Mouse (Mus musculus) CH12.LX (cell line): ENCODE data around the gene Smarca4. TPM values are rescaled to one million over a fixed set of nuclear protein-coding genes. Genes with fewer than 3 reads are reported as not detected.

ENCODE experiments used
- DNase-seq: peaks from one replicate; pipeline ENCODE4 v3.0.0-alpha.2; 2013; ENCODE audit errors: extremely low read depth
- H3K27ac ChIP-seq: 2 replicates; pipeline ENCODE4 v1.5.1; 2012; ENCODE audit warnings: low read depth, mild to moderate bottlenecking, control low read depth, moderate library complexity; ENCODE audit not compliant: insufficient read depth
- H3K27me3 ChIP-seq: replicated peaks from 2 replicates; pipeline ENCODE3; 2012; ENCODE audit warnings: inconsistent platforms
- H3K36me3 ChIP-seq, 2 experiments: replicated peaks in 1 of 2; 2 replicates each; pipeline versions ENCODE3 to v1.6.1; 2012; ENCODE audit warnings: inconsistent platforms in 1 of 2, low read length in 1 of 2, mild to moderate bottlenecking in 1 of 2, mixed read lengths in 1 of 2, moderate library complexity in 1 of 2; ENCODE audit not compliant: control insufficient read depth in 1 of 2, insufficient read depth in 1 of 2
- H3K4me1 ChIP-seq, 2 experiments: 2 replicates each; pipeline ENCODE4 v1.6.1; 2012; ENCODE audit warnings: inconsistent platforms in 1 of 2, moderate library complexity in 1 of 2; ENCODE audit not compliant: insufficient read depth in 2 of 2, control insufficient read depth in 1 of 2
- H3K4me2 ChIP-seq: 2 replicates; pipeline ENCODE4 v1.6.1; 2012; ENCODE audit warnings: low read depth, mild to moderate bottlenecking, control low read depth; ENCODE audit not compliant: poor library complexity, insufficient read depth, severe bottlenecking
- H3K4me3 ChIP-seq, 3 experiments: fragments of 150-350 bp in 1 of 3; sonication (generic) in 1 of 3; replicated peaks in 1 of 3; 2 replicates each; pipeline versions ENCODE3 to v1.5.1; 2011 to 2012; ENCODE audit warnings: low read depth in 2 of 3, low read length in 2 of 3, mild to moderate bottlenecking in 2 of 3, moderate library complexity in 2 of 3, control low read depth in 1 of 3, improper control_type of control experiment in 1 of 3, inconsistent platforms in 1 of 3, mixed read lengths in 1 of 3; ENCODE audit not compliant: poor library complexity in 1 of 3
- H3K79me2 ChIP-seq: replicated peaks from 2 replicates; pipeline ENCODE4 v1.6.1; 2012; ENCODE audit warnings: mild to moderate bottlenecking, moderate library complexity; ENCODE audit not compliant: control insufficient read depth, poor library complexity, insufficient read depth, severe bottlenecking; ENCODE audit errors: extremely low read depth
- H3K9ac ChIP-seq: 2 replicates; pipeline ENCODE4 v1.6.1; 2012; ENCODE audit warnings: low read depth, mild to moderate bottlenecking, control low read depth, moderate library complexity; ENCODE audit not compliant: insufficient read depth
- H3K9me3 ChIP-seq: replicated peaks from 2 replicates; pipeline ENCODE3; 2012; ENCODE audit warnings: low read length, inconsistent platforms, mixed read lengths
- BHLHE40 ChIP-seq: IDR thresholded peaks from 2 replicates; pipeline ENCODE4 v1.6.1; 2011; ENCODE audit warnings: mild to moderate bottlenecking, low read depth, low read length, improper control_type of control experiment
- CHD2 ChIP-seq: IDR thresholded peaks from 2 replicates; pipeline ENCODE4 v1.6.1; 2011; ENCODE audit warnings: low read length, improper control_type of control experiment
- CTCF ChIP-seq, 2 experiments: IDR thresholded peaks in 1 of 2; conservative IDR thresholded peaks in 1 of 2; 2 replicates each; pipeline ENCODE4 v1.5.1; 2011 to 2012; ENCODE audit warnings: low read depth in 2 of 2, low read length in 2 of 2, improper control_type of control experiment in 1 of 2, inconsistent platforms in 1 of 2, mild to moderate bottlenecking in 1 of 2, moderate library complexity in 1 of 2
- ELF1 ChIP-seq: IDR thresholded peaks from 2 replicates; pipeline ENCODE4 v1.6.1; 2014; ENCODE audit warnings: low read depth, mild to moderate bottlenecking, inconsistent platforms, low read length, improper control_type of control experiment
- EP300 ChIP-seq: IDR thresholded peaks from 2 replicates; pipeline ENCODE4 v1.6.1; 2011; ENCODE audit warnings: low read length, improper control_type of control experiment
- HCFC1 ChIP-seq: IDR thresholded peaks from 2 replicates; pipeline ENCODE4 v1.6.1; 2012; ENCODE audit warnings: low read depth, mild to moderate bottlenecking, inconsistent platforms, low read length, improper control_type of control experiment
- IRF4 ChIP-seq: IDR thresholded peaks from 2 replicates; pipeline ENCODE4 v1.6.1; 2014; ENCODE audit warnings: low read depth, mild to moderate bottlenecking, inconsistent platforms, low read length, improper control_type of control experiment
- JUND ChIP-seq: conservative IDR thresholded peaks from 2 replicates; pipeline ENCODE4 v1.6.1; 2011; ENCODE audit warnings: low read depth, low read length, improper control_type of control experiment
- MAX ChIP-seq: IDR thresholded peaks from 2 replicates; pipeline ENCODE4 v1.6.1; 2011; ENCODE audit warnings: low read length, improper control_type of control experiment
- MAZ ChIP-seq: IDR thresholded peaks from 2 replicates; pipeline ENCODE4 v1.6.1; 2012; ENCODE audit warnings: low read depth, mild to moderate bottlenecking, inconsistent platforms, low read length, improper control_type of control experiment, moderate library complexity
- MXI1 ChIP-seq: IDR thresholded peaks from 2 replicates; pipeline ENCODE4 v1.6.1; 2011; ENCODE audit warnings: mild to moderate bottlenecking, low read depth, low read length, improper control_type of control experiment
- MYC ChIP-seq: IDR thresholded peaks from 2 replicates; pipeline ENCODE4 v1.6.1; 2011; ENCODE audit warnings: low read depth, mild to moderate bottlenecking, improper control_type of control experiment, low read length
- NELFE ChIP-seq: IDR thresholded peaks from 2 replicates; pipeline ENCODE4 v1.6.1; 2011; ENCODE audit warnings: low read depth, low read length, improper control_type of control experiment
- NRF1 ChIP-seq: IDR thresholded peaks from 2 replicates; pipeline ENCODE4 v1.6.1; 2014; ENCODE audit warnings: low read depth, mild to moderate bottlenecking, inconsistent platforms, low read length, improper control_type of control experiment, moderate library complexity
- POLR2A ChIP-seq: IDR thresholded peaks from 2 replicates; pipeline ENCODE4 v1.6.1; 2011; ENCODE audit warnings: low read depth, mild to moderate bottlenecking, improper control_type of control experiment, low read length
- POLR2AphosphoS2 ChIP-seq: IDR thresholded peaks from 2 replicates; pipeline ENCODE4 v1.6.1; 2011; ENCODE audit warnings: low read depth, low read length, improper control_type of control experiment
- SIN3A ChIP-seq: IDR thresholded peaks from 2 replicates; pipeline ENCODE4 v1.6.1; 2012; ENCODE audit warnings: low read length, improper control_type of control experiment, inconsistent platforms
- TBP ChIP-seq: conservative IDR thresholded peaks from 2 replicates; pipeline ENCODE4 v1.6.1; 2011; ENCODE audit warnings: low read depth, low read length, improper control_type of control experiment
- TCF12 ChIP-seq: IDR thresholded peaks from 2 replicates; pipeline ENCODE4 v1.6.1; 2014; ENCODE audit warnings: low read depth, mild to moderate bottlenecking, inconsistent platforms, low read length, improper control_type of control experiment
- UBTF ChIP-seq: IDR thresholded peaks from 2 replicates; pipeline ENCODE4 v1.6.1; 2012; ENCODE audit warnings: low read depth, mild to moderate bottlenecking, inconsistent platforms, low read length, improper control_type of control experiment, moderate library complexity
- ZKSCAN1 ChIP-seq: IDR thresholded peaks from 2 replicates; pipeline ENCODE4 v1.6.1; 2012; ENCODE audit warnings: low read depth, inconsistent platforms, low read length, improper control_type of control experiment, borderline replicate concordance
- ZMIZ1 ChIP-seq: IDR thresholded peaks from 2 replicates; pipeline ENCODE4 v1.6.1; 2012; ENCODE audit warnings: low read depth, mild to moderate bottlenecking, inconsistent platforms, low read length, improper control_type of control experiment
- dilution Hi-C: fragments of 300-500 bp; cut with MboI; formaldehyde crosslinking; loops from 2 replicates; pipeline ENCODE4 v1.14.3; 2020; ENCODE audit warnings: low sequenced_read_pairs; ENCODE audit not compliant: extremely low pct_unique_long_range_greater_than_20kb, extremely low pct_ligation_motif_present
- in situ Hi-C: fragments of 300-500 bp; cut with MboI; formaldehyde crosslinking; loops from 3 replicates; pipeline ENCODE4 v1.14.3; 2019; ENCODE audit warnings: low sequenced_read_pairs, low pct_ligation_motif_present, low pct_unique_long_range_greater_than_20kb, mixed read lengths
- polyA plus RNA-seq: library from polyadenylated mRNA; unstranded; fragments of >175 nt; gene quantifications from 2 replicates; pipeline ENCODE4 v1.2.1, GENCODE M21; 2012; ENCODE audit warnings: low read depth; ENCODE audit not compliant: insufficient read length
- total RNA-seq, 2 experiments: library from RNA; depleted of rRNA; stranded (reverse); fragments of 300-350 nt in 1 of 2; fragments of >200 nt in 1 of 2; gene quantifications; 2 replicates each; pipeline ENCODE4 v1.2.3; 2012 to 2014

Smarca4 gene
- 74.3 and 78.9 TPM in 2 replicates for total RNA-seq (2012; rRNA removed)
- total RNA-seq (2014; rRNA removed): 30.7 and 33.8 TPM in 2 replicates
- polyA plus RNA-seq: 76.1 and 86.2 TPM in 2 replicates

- Histone ChIP-seq H3K9ac (peak within 1 kb of the TSS; percentile 80), H3K4me1 (peaks cover 4 to 27% of the 10 kb centered on the region in 2 experiments)
- in situ Hi-C loops: no loop called here
- peak; percentile 22 for TF ChIP-seq MXI1
- TF ChIP-seq SIN3A: no peak
- peak; percentile 88 for TF ChIP-seq TBP
- TF ChIP-seq NELFE: peak; percentile 63
- TF ChIP-seq MAZ: peak; percentile 76; the same call in 1 of the 2 replicates
- peak; percentile 64 for TF ChIP-seq IRF4
- peak; percentile 66 for TF ChIP-seq MYC
- TF ChIP-seq POLR2A: peak; percentile 81
- peak; percentile 62 for TF ChIP-seq HCFC1
- no peak for TF ChIP-seq ZMIZ1
- TF ChIP-seq NRF1: peak; percentile 93
- TF ChIP-seq ELF1: peak; percentile 81
- peak; percentile 67 for TF ChIP-seq TCF12
- TF ChIP-seq CHD2: peak; percentile 89
- TF ChIP-seq EP300: no peak
- TF ChIP-seq CTCF (conservative IDR thresholded peaks at IDR 0.05 in 1 of 2, IDR thresholded peaks at IDR 0.05 in 1 of 2; ENCODE audit: low read depth in 2 of 2, low read length in 2 of 2): no peak
- TF ChIP-seq BHLHE40: peak; percentile 54; the same call in 1 of the 2 replicates
- no peak for TF ChIP-seq POLR2AphosphoS2
- TF ChIP-seq MAX: no peak; the same call in 1 of the 2 replicates
- TF ChIP-seq JUND: no peak
- TF ChIP-seq UBTF: 0 out of 2 replicates have a peak, but pooled peaks have one; percentile 35
- TF ChIP-seq, all 38 proteins: peak for 14
- peak; percentile 98 for DNase-seq
- Histone ChIP-seq H3K27me3 (no peaks in the 10 kb centered on the region), H3K36me3 (peaks cover 0 to 12% of the 10 kb centered on the region in 2 experiments), H3K9me3 (no peaks in the 10 kb centered on the region), H3K79me2 (peaks cover 41% of the 10 kb centered on the region), H3K4me2 (peak within 1 kb of the TSS; percentile 81), H3K4me3 (peak within 1 kb of the TSS; percentile 74 to 95 (median 79)), H3K27ac (peak within 1 kb of the TSS; percentile 64)
- dilution Hi-C loops: no loop called here
Observed at GRCm38 (mm10) chr9:21615617-21616231, at the start of gene Smarca4. Gene Smarca4, plus strand, starts transcription at chr9:21616169.

GRCm38 (mm10) chr9:21566538-21566937 is 49.4 kb upstream of the Smarca4 start:
- peaks cover 4% of the 10 kb centered on the region for H3K79me2 ChIP-seq
- no peak overlapping the region for H3K27ac ChIP-seq
- dilution Hi-C loops: no loop called here
- TF ChIP-seq ZKSCAN1: no peak
- in situ Hi-C loops: no loop called here
- H3K9me3 ChIP-seq: no peaks in the 10 kb centered on the region
- peaks cover 13 to 45% of the 10 kb centered on the region in 2 experiments for H3K4me1 ChIP-seq
- H3K4me2 ChIP-seq: no peak overlapping the region
- H3K36me3 ChIP-seq: peaks cover 25 to 65% of the 10 kb centered on the region in 2 experiments
- no peak for DNase-seq
- no peaks in the 10 kb centered on the region for H3K27me3 ChIP-seq
- H3K9ac ChIP-seq: no peak overlapping the region
- no peak overlapping the region for H3K4me3 ChIP-seq
